Mouse (Mus musculus) adrenal gland, postnatal 4 days (tissue): ENCODE measurements around the gene Tbxa2r. TPM values are rescaled to one million over a fixed set of nuclear protein-coding genes. Genes with fewer than 3 reads are reported as not detected.

Experiments used
- DNase-seq, 2 experiments: peaks; one replicate each; pipeline ENCODE4 v3.0.0; 2021 to 2022; ENCODE audit warnings: low spot score in 2 of 2, mixed read lengths in 2 of 2
- total RNA-seq, 2 experiments: library from RNA; stranded (reverse); gene quantifications; 2 replicates each; pipeline ENCODE4 v1.2.3; 2021

Gene Tbxa2r
- total RNA-seq, 2 experiments from 2014 or later: 27.3 to 30.6 TPM

GRCm38 (mm10) chr10:81363436-81364346, 35.2 kb downstream of the Tbxa2r start:
- DNase-seq: no peak

GRCm38 (mm10) chr10:81364666-81365065, 36.1 kb downstream of the Tbxa2r start:
- DNase-seq: no peak

- no peak for DNase-seq
These were observed 36.5 kb downstream of the Tbxa2r start for GRCm38 (mm10) chr10:81365073-81365472.

GRCm38 (mm10) chr10:81365672-81366476, 37.3 kb downstream of the Tbxa2r start, which contains the start of gene 4930404N11Rik:
TSS of gene 4930404N11Rik (minus strand) at chr10:81365816.
- DNase-seq: no peak

GRCm38 (mm10) chr10:81366477-81367206, 38.1 kb downstream of the Tbxa2r start:
- DNase-seq: no peak

- no peak for DNase-seq
These were observed 38.6 kb downstream of the Tbxa2r start for GRCm38 (mm10) chr10:81367207-81367495.

GRCm38 (mm10) chr10:81375322-81375721, 46.8 kb downstream of the Tbxa2r start:
- DNase-seq: no peak

- DNase-seq: no peak
These were observed 48.2 kb downstream of the Tbxa2r start for GRCm38 (mm10) chr10:81376561-81377361.

- no peak for DNase-seq
These were observed 48.8 kb downstream of the Tbxa2r start for GRCm38 (mm10) chr10:81377362-81377664.

GRCm38 (mm10) chr10:81377793-81378552, 49.4 kb downstream of the Tbxa2r start, which contains the start of gene Fzr1:
TSS of gene Fzr1 (minus strand) at chr10:81378516.
- peak in 1 of 2 experiments; percentile 99 for DNase-seq

GRCm38 (mm10) chr10:81378553-81379182, 50.1 kb downstream of the Tbxa2r start:
- peak in 1 of 2 experiments; percentile 100 for DNase-seq

- no peak for DNase-seq
These were observed 50.6 kb downstream of the Tbxa2r start for GRCm38 (mm10) chr10:81379183-81379553.

GRCm38 (mm10) chr10:81379809-81380378, 51.4 kb downstream of the Tbxa2r start:
- DNase-seq: no peak

- DNase-seq: no peak
These were observed 53.5 kb downstream of the Tbxa2r start for GRCm38 (mm10) chr10:81382039-81382438.

- peak; percentile 93 to 99 for DNase-seq
These were observed 55.5 kb downstream of the Tbxa2r start, which contains the start of the genes Dohh and Gm48551 for GRCm38 (mm10) chr10:81383802-81384604. TSS of gene Dohh (plus strand) at chr10:81384428. TSS of gene Gm48551 (plus strand) at chr10:81384466.

GRCm38 (mm10) chr10:81384605-81384982, 56.1 kb downstream of the Tbxa2r start:
- no peak for DNase-seq
